7 mouse cellular contexts compared by ENCODE assay signal in genomic region chr10:79669576-79670057, GRCm38 (mm10). TPM values are rescaled to one million over a fixed set of nuclear protein-coding genes. Genes with fewer than 3 reads are reported as not detected.
DNase-seq lines count a peak whose midpoint lies in the region; ATAC-seq lines count a peak whose summit lies in the region.

No protein-coding gene starts in this region.

- peak overlapping the region; percentile 92 for H3K27ac ChIP-seq in intestine, embryonic 16.5 days (ENCODE audit: low read length)
- H3K27ac ChIP-seq in limb, embryonic 12.5 days, result peak overlapping the region; percentile 96
- H3K27ac ChIP-seq in midbrain, embryonic 13.5 days, result peak overlapping the region; percentile 98

- ATAC-seq in intestine, embryonic 16.5 days, result peak; percentile 68
- ATAC-seq in limb, embryonic 12.5 days (ENCODE audit: insufficient number of reproducible peaks, insufficient read depth, low FRiP score, low TSS enrichment, low read depth), result peak; percentile 49
- peak; percentile 77 for ATAC-seq in midbrain, embryonic 13.5 days

- no peaks in the 10 kb centered on the region for H3K9me3 ChIP-seq in intestine, embryonic 16.5 days (ENCODE audit: control insufficient read depth, low read length)
- H3K9me3 ChIP-seq in limb, embryonic 12.5 days, result no peaks in the 10 kb centered on the region
- no peaks in the 10 kb centered on the region for H3K9me3 ChIP-seq in midbrain, embryonic 13.5 days

- H3K9ac ChIP-seq in intestine, embryonic 16.5 days (ENCODE audit: low read depth, low read length), result peak overlapping the region; percentile 90
- H3K9ac ChIP-seq in limb, embryonic 12.5 days (replicated peaks), result peak overlapping the region; percentile 81
- H3K9ac ChIP-seq in midbrain, embryonic 13.5 days (replicated peaks), result peak overlapping the region; percentile 95

- peak overlapping the region; percentile 91 for H3K4me2 ChIP-seq in intestine, embryonic 16.5 days (ENCODE audit: low read depth, low read length)
- peak overlapping the region; percentile 82 for H3K4me2 ChIP-seq in limb, embryonic 12.5 days
- peak overlapping the region; percentile 86 for H3K4me2 ChIP-seq in midbrain, embryonic 13.5 days (replicated peaks)

- H3K4me3 ChIP-seq in intestine, embryonic 16.5 days (ENCODE audit: low read length), result peak overlapping the region; percentile 93
- peak overlapping the region; percentile 88 for H3K4me3 ChIP-seq in limb, embryonic 12.5 days (replicated peaks)
- H3K4me3 ChIP-seq in midbrain, embryonic 13.5 days (replicated peaks), result peak overlapping the region; percentile 95

- WGBS in intestine, embryonic 16.5 days, result 0% methylated on average over 47 of the region's 47 CpGs
- WGBS in limb, embryonic 12.5 days, result 0% methylated on average over 47 of the region's 47 CpGs
- WGBS in midbrain, embryonic 13.5 days, result under 1% methylated on average over 47 of the region's 47 CpGs

- no peaks in the 10 kb centered on the region for H3K36me3 ChIP-seq in intestine, embryonic 16.5 days (ENCODE audit: control insufficient read depth, insufficient read depth, low read length)
- H3K36me3 ChIP-seq in limb, embryonic 12.5 days, result peaks cover 17% of the 10 kb centered on the region; the same call in 1 of the 2 replicates
- peaks cover 17% of the 10 kb centered on the region for H3K36me3 ChIP-seq in midbrain, embryonic 13.5 days

- peak; percentile 65 for DNase-seq in adrenal gland, adult 8-10 months
- peak; percentile 85 for DNase-seq in embryo, embryonic 10 days (ENCODE audit: low spot score)
- peak; percentile 70 for DNase-seq in gastrocnemius, postnatal 25 days
- DNase-seq in spleen, postnatal 10 days (ENCODE audit: low spot score in 2 of 2), result peak; percentile 79 to 83

- no peaks in the 10 kb centered on the region for H3K27me3 ChIP-seq in intestine, embryonic 16.5 days (replicated peaks; ENCODE audit: control insufficient read depth, insufficient read depth, low read length)
- H3K27me3 ChIP-seq in limb, embryonic 12.5 days, result no peaks in the 10 kb centered on the region
- H3K27me3 ChIP-seq in midbrain, embryonic 13.5 days, result no peaks in the 10 kb centered on the region

- H3K4me1 ChIP-seq in intestine, embryonic 16.5 days (ENCODE audit: control insufficient read depth, insufficient read depth, low read length), result peaks cover 12% of the 10 kb centered on the region
- H3K4me1 ChIP-seq in limb, embryonic 12.5 days (replicated peaks), result peaks cover 17% of the 10 kb centered on the region
- H3K4me1 ChIP-seq in midbrain, embryonic 13.5 days (replicated peaks), result peaks cover 24% of the 10 kb centered on the region

RNA-seq across cellular contexts. Expression of gene Tpgs1, which starts 0.4 kb away (rescaled TPM):
- total RNA-seq in adrenal gland, adult 8-10 months (2022), result 10 to 100 TPM; 37.8 to 41.6 (median 39.3) TPM
- total RNA-seq in gastrocnemius, postnatal 25 days (2021), result 10 to 100 TPM; 19.1 to 19.6 TPM
- polyA plus RNA-seq in intestine, embryonic 16.5 days (2015; fragmentation: Nextera tagmentation; extraction: Ambion mirVana), result 56.8 and 64.4 TPM in 2 replicates
- polyA plus RNA-seq in limb, embryonic 12.5 days (2016; fragmentation: Nextera tagmentation; extraction: Ambion mirVana), result 57.6 and 63.1 TPM in 2 replicates
- polyA plus RNA-seq in midbrain, embryonic 13.5 days (2015; fragmentation: Nextera tagmentation; extraction: Ambion mirVana), result 80.8 and 84.1 TPM in 2 replicates

RNA-seq across cellular contexts. Expression of gene Madcam1, which starts 5.3 kb away (rescaled TPM):
- total RNA-seq in adrenal gland, adult 8-10 months (2022), result not detected
- not detected for total RNA-seq in gastrocnemius, postnatal 25 days (2021)
- 27.4 and 31.8 TPM in 2 replicates for polyA plus RNA-seq in intestine, embryonic 16.5 days (2015; fragmentation: Nextera tagmentation; extraction: Ambion mirVana)
- 7.1 and 7.2 TPM in 2 replicates for polyA plus RNA-seq in limb, embryonic 12.5 days (2016; fragmentation: Nextera tagmentation; extraction: Ambion mirVana)
- polyA plus RNA-seq in midbrain, embryonic 13.5 days (2015; fragmentation: Nextera tagmentation; extraction: Ambion mirVana), result 0.50 and 0.90 TPM in 2 replicates

RNA-seq across cellular contexts. Expression of gene Cdc34, which starts 12.4 kb away (rescaled TPM):
- 10 to 100 TPM; 50.9 to 77.7 (median 69.2) TPM for total RNA-seq in adrenal gland, adult 8-10 months (2022)
- 100 to 1,000 TPM; 329 to 332 TPM for total RNA-seq in gastrocnemius, postnatal 25 days (2021)
- polyA plus RNA-seq in intestine, embryonic 16.5 days (2015; fragmentation: Nextera tagmentation; extraction: Ambion mirVana), result 120 and 128 TPM in 2 replicates
- 139 and 149 TPM in 2 replicates for polyA plus RNA-seq in limb, embryonic 12.5 days (2016; fragmentation: Nextera tagmentation; extraction: Ambion mirVana)
- 109 and 110 TPM in 2 replicates for polyA plus RNA-seq in midbrain, embryonic 13.5 days (2015; fragmentation: Nextera tagmentation; extraction: Ambion mirVana)

RNA-seq across cellular contexts. Expression of gene Gzmm, which starts 19.2 kb away (rescaled TPM):
- 1 to 10 TPM; 1.2 to 2.2 (median 1.7) TPM for total RNA-seq in adrenal gland, adult 8-10 months (2022)
- 1 to 10 TPM; 4.0 to 4.4 TPM for total RNA-seq in gastrocnemius, postnatal 25 days (2021)
- 0.21 and 0.56 TPM in 2 replicates for polyA plus RNA-seq in intestine, embryonic 16.5 days (2015; fragmentation: Nextera tagmentation; extraction: Ambion mirVana)
- 0.74 and 1.2 TPM in 2 replicates for polyA plus RNA-seq in limb, embryonic 12.5 days (2016; fragmentation: Nextera tagmentation; extraction: Ambion mirVana)
- 1.4 and 1.7 TPM in 2 replicates for polyA plus RNA-seq in midbrain, embryonic 13.5 days (2015; fragmentation: Nextera tagmentation; extraction: Ambion mirVana)

RNA-seq across cellular contexts. Expression of gene Odf3l2, which starts 24.1 kb away (rescaled TPM):
- not detected for total RNA-seq in adrenal gland, adult 8-10 months (2022)
- total RNA-seq in gastrocnemius, postnatal 25 days (2021), result 10 to 100 TPM; 14.8 to 17.1 TPM
- polyA plus RNA-seq in intestine, embryonic 16.5 days (2015; fragmentation: Nextera tagmentation; extraction: Ambion mirVana), result not detected in 2 replicates
- not detected in 2 replicates for polyA plus RNA-seq in limb, embryonic 12.5 days (2016; fragmentation: Nextera tagmentation; extraction: Ambion mirVana)
- polyA plus RNA-seq in midbrain, embryonic 13.5 days (2015; fragmentation: Nextera tagmentation; extraction: Ambion mirVana), result 0.27 TPM in 1 of 2 replicates, not detected in the other

Comparison
In these comparisons a context has a peak if more than half of its experiments do, and no peak if none do; other contexts are left out.
1. Peak in every context shown above with its lines: DNase-seq, ATAC-seq, H3K4me3 ChIP-seq and H3K27ac ChIP-seq.